Mouse (Mus musculus) intestine, embryonic 16.5 days (tissue): Measurements from ENCODE around the gene Gcfc2. TPM values are rescaled to one million over a fixed set of nuclear protein-coding genes. Genes with fewer than 3 reads are reported as not detected.

Experiments used
- ATAC-seq: fragments of 200-750 bp; cut with Nextera tagmentation; 2 replicates; pipeline ENCODE4 v1.8.0; 2017; ENCODE audit warnings: moderate TSS enrichment, moderate library complexity
- H3K27ac ChIP-seq: fragments of 300-500 bp; sonication (generic); 2 replicates; pipeline ENCODE4 v1.5.1; 2014; ENCODE audit warnings: mild to moderate bottlenecking, low read length
- H3K27me3 ChIP-seq: fragments of 300-500 bp; sonication (generic); replicated peaks from 2 replicates; pipeline ENCODE4 v1.6.1; 2014; ENCODE audit warnings: low read length, control low read depth, mixed read lengths; ENCODE audit not compliant: control insufficient read depth, insufficient read depth
- H3K36me3 ChIP-seq: fragments of 300-500 bp; sonication (generic); 2 replicates; pipeline ENCODE4 v1.6.1; 2014; ENCODE audit warnings: low read length, control low read depth; ENCODE audit not compliant: control insufficient read depth, insufficient read depth
- H3K4me1 ChIP-seq: fragments of 300-500 bp; sonication (generic); 2 replicates; pipeline ENCODE4 v1.6.1; 2014; ENCODE audit warnings: low read length, control low read depth, mixed read lengths; ENCODE audit not compliant: control insufficient read depth, insufficient read depth
- H3K4me2 ChIP-seq: fragments of 300-500 bp; sonication (generic); 2 replicates; pipeline ENCODE4 v1.6.1; 2014; ENCODE audit warnings: low read depth, low read length, control low read depth
- H3K4me3 ChIP-seq: fragments of 300-500 bp; sonication (generic); 2 replicates; pipeline ENCODE4 v1.5.1; 2014; ENCODE audit warnings: mild to moderate bottlenecking, low read length
- H3K9ac ChIP-seq: fragments of 300-500 bp; sonication (generic); 2 replicates; pipeline ENCODE4 v1.6.1; 2014; ENCODE audit warnings: low read depth, low read length
- H3K9me3 ChIP-seq: fragments of 300-500 bp; sonication (generic); 2 replicates; pipeline ENCODE4 v1.6.1; 2016; ENCODE audit warnings: low read length, control low read depth; ENCODE audit not compliant: control insufficient read depth
- WGBS: fragments of 180-500 bp; shearing (Covaris S2); extraction: QIAGEN DNeasy Blood & Tissue Kit; methylation state at CpG from one replicate; pipeline ENCODE4 v1.1.7; 2014; 5-methylcytosine and 5-hydroxymethylcytosine counted together
- microRNA counts: library from miRNA; unstranded; fragments of <30 nt; microRNA quantifications from one replicate; lab custom pipeline; 2016
- microRNA-seq: library from miRNA; unstranded; fragments of <30 nt; microRNA quantifications from one replicate; pipeline ENCODE4, GENCODE M21; 2016
- polyA plus RNA-seq: library from polyadenylated mRNA; unstranded; fragments of >200 nt; fragmentation: Nextera tagmentation; extraction: Ambion mirVana; gene quantifications from 2 replicates; pipeline ENCODE4 v1.2.1, GENCODE M21; 2015

The Gcfc2 gene
- polyA plus RNA-seq, 1 experiment from 2014 or later, result 5.3 TPM

DNA sequence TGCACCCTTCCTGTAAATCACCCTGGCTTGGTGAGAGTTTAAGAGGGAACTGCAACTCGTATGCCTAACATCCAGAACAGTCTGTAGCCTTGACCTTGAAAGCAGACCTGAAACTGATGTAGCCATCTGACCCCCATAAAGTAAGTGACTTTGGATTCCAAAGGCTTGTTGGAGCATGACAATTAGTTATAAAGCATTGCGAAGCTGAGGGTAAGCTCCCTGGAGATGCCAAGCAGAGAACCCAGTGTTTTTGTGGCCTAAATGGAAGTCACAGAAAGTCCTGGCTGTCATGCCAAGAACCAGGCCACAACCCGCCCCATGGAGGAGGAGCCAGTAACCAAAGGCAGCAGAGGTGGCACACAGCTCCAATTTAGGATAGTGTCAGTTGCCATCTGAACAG, 64.1 kb downstream of the Gcfc2 start:
- Histone ChIP-seq H3K9ac (no peak overlapping the region), H3K9me3 (no peaks in the 10 kb centered on the region), H3K27ac (no peak overlapping the region), H3K4me3 (no peak overlapping the region), H3K27me3 (no peaks in the 10 kb centered on the region), H3K4me2 (no peak overlapping the region), H3K4me1 (peaks cover 5% of the 10 kb centered on the region), H3K36me3 (no peaks in the 10 kb centered on the region)
- ATAC-seq, result no peak
- 77% methylated on average over 3 of the region's 3 CpGs for WGBS

DNA sequence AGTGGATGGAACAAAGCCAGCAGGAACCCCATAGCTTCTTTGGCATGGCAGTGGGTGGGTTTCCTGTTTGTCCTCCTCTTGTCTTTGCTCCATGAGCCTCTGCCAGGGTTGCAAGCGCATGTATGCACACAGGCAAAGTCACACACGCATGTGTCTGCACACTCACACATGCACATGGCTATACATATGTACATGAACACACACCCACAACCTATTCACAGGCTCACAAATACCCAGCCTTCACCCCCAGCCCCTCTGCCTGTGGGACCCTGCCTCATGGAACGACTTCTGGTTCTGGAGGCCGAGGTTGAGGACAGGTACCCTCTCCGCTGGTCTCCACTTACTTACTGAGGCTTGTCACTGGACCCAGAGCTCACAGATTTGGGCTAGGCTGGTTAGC, 64.9 kb downstream of the Gcfc2 start:
- no peak overlapping the region for H3K4me3 ChIP-seq
- no peak overlapping the region for H3K9ac ChIP-seq
- H3K27ac ChIP-seq, result no peak overlapping the region
- H3K4me2 ChIP-seq, result no peak overlapping the region
- no peaks in the 10 kb centered on the region for H3K27me3 ChIP-seq
- H3K36me3 ChIP-seq, result no peaks in the 10 kb centered on the region
- ATAC-seq, result no peak
- WGBS, result 93% methylated on average over 5 of the region's 5 CpGs
- H3K9me3 ChIP-seq, result no peaks in the 10 kb centered on the region
- H3K4me1 ChIP-seq, result peaks cover 5% of the 10 kb centered on the region

DNA sequence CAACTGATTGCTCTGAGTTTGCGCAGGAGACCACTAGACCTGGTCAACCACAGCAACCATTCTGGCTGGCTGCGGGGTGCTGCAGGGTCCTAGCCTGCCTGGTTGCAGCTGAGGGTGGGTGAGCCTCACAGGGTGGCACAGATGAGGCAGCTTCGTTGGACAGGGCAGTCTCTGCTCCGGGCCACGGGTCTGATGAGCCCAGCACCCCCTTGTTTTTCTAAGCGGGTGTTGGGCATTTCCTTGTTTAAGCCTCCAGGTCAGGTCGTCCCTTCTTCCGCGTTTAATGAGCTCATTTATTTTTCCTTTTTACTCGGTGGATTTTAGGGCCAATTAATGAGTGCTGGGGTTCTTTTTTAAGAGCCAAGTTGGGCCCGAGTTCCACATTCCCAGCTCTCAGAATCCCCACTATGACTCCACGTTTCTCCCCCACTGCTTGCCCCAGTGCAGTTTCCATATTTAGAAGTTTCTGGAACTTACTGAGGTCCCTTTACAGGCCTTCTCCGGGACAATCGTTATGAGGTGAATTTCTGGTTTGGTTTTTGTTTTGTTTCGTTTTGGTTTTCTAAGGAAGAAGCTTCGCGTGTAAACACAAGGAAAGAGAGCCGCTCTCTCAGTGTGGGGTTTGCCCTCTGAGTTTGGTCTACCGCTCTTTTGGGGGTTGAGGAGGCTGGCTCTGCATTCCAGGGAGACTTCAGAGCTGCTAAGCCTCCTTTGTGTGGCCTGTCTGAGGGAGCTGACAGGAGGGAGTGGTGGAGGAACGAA, 66.8 kb downstream of the Gcfc2 start:
- Histone ChIP-seq H3K36me3 (no peaks in the 10 kb centered on the region), H3K4me2 (no peak overlapping the region), H3K9ac (0 out of 2 replicates have a peak overlapping the region, but pooled peaks have one; percentile 29), H3K9me3 (no peaks in the 10 kb centered on the region), H3K4me3 (no peak overlapping the region), H3K27me3 (no peaks in the 10 kb centered on the region), H3K27ac (no peak overlapping the region), H3K4me1 (peaks cover 5% of the 10 kb centered on the region)
- WGBS, result 51% methylated on average over 20 of the region's 20 CpGs
- ATAC-seq, result no peak

MicroRNA genes within 50 kb of the gene (microRNA counts, 519-probe panel; counts per million panel counts)
- 2,802 counts per million, percentile 70 among the panel's probes with 10 or more counts for microRNA mmu-miR-468 (lab: Ali Mortazavi, UCI)

Small RNA genes lying within 50 kb of the gene (microRNA-seq; reads per million reads assigned to microRNA genes)
- gene Mir468 (not detected), gene Mir7232 (not detected)

Other genes with a start within 250 kb of the Gcfc2 start
- gene Mrpl19, start 42.3 kb downstream of the Gcfc2 start, polyA plus RNA-seq, result 55.1 and 62.8 TPM in 2 replicates
- gene Eva1a, start 117.4 kb downstream of the Gcfc2 start, polyA plus RNA-seq, result 17.4 and 20.3 TPM in 2 replicates